Mouse (Mus musculus): ENCODE measurements around the gene Fgfr2. TPM values are rescaled to one million over a fixed set of nuclear protein-coding genes. Genes with fewer than 3 reads are reported as not detected.
"Not testable (repeated sequence)": the region's sequence is repeated elsewhere in the genome, so short reads cannot be mapped to it uniquely, and the experiment has no call there.

The Fgfr2 gene
- polyA plus RNA-seq, 1 experiment from 2014 or later = 20.3 TPM

DNA sequence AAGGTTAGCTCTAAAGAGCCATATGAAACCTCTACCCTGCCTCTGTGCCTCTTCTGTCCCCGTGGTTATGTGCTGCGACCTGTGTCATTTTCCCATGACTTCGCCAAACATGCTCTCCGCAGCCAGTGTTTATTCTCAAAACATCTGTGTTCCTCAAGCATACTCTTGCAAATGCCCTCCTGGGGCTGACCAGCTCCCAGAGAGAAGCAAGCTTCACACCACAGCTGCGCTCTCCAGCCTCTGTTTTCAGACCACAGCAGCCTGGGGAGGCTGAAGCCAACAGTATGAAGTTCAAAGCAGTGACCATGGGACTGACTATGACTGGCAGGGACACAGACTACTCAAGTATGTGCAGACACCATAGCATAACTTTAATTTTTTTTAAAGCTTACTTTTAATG is 616.9 kb downstream of the Fgfr2 start:
- Histone ChIP-seq H3K4me1 (ENCODE audit: control insufficient read depth, insufficient read depth, low read length) (peaks cover 5% of the 10 kb centered on the region), H3K9ac (ENCODE audit: low read length) (no peak overlapping the region), H3K9me3 (replicated peaks; ENCODE audit: control insufficient read depth, low read length) (no peaks in the 10 kb centered on the region), H3K36me3 (ENCODE audit: control insufficient read depth, insufficient read depth) (no peaks in the 10 kb centered on the region), H3K27ac (ENCODE audit: low read length) (no peak overlapping the region), H3K4me3 (ENCODE audit: low read length) (no peak overlapping the region), H3K27me3 (ENCODE audit: control insufficient read depth, insufficient read depth, low read length) (no peaks in the 10 kb centered on the region), H3K4me2 (ENCODE audit: low read depth, low read length) (no peak overlapping the region)
- no peak for ATAC-seq (replicated peaks; ENCODE audit: extremely low read depth, insufficient read depth, low FRiP score)
- WGBS = 39% methylated on average over 5 of the region's 5 CpGs

DNA sequence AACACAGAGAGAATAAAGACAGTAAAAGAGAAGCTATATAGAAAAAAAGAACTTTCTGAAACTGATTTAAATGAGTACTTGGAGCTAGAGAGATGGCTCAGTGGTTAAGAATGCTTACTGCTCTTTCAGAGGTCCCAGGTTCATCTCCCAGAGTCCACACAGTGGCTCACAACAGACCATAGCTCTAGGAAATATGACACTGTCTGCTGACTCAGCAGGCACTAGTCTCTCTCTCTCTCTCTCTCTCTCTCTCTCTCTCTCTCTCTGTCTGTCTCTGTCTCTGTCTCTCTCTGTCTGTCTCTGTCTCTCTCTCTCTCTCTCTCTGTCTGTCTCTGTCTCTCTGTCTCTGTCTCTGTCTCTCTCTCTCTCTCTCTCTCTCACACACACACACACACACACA is 620.7 kb downstream of the Fgfr2 start:
- H3K4me1 ChIP-seq (ENCODE audit: control insufficient read depth, insufficient read depth, low read length); H3K4me3 ChIP-seq (ENCODE audit: low read length); H3K27me3 ChIP-seq (ENCODE audit: control insufficient read depth, insufficient read depth, low read length); H3K4me2 ChIP-seq (ENCODE audit: low read depth, low read length); H3K9ac ChIP-seq (ENCODE audit: low read length); H3K36me3 ChIP-seq (ENCODE audit: control insufficient read depth, insufficient read depth); ATAC-seq (replicated peaks; ENCODE audit: extremely low read depth, insufficient read depth, low FRiP score); H3K27ac ChIP-seq (ENCODE audit: low read length); H3K9me3 ChIP-seq (replicated peaks; ENCODE audit: control insufficient read depth, low read length): not testable (repeated sequence)

- no peak overlapping the region for H3K9ac ChIP-seq (ENCODE audit: low read length)
- H3K9me3 ChIP-seq (replicated peaks; ENCODE audit: control insufficient read depth, low read length) = no peaks in the 10 kb centered on the region
- H3K4me1 ChIP-seq (ENCODE audit: control insufficient read depth, insufficient read depth, low read length) = no peaks in the 10 kb centered on the region
- no peaks in the 10 kb centered on the region for H3K36me3 ChIP-seq (ENCODE audit: control insufficient read depth, insufficient read depth)
- H3K27ac ChIP-seq (ENCODE audit: low read length) = no peak overlapping the region
- H3K4me2 ChIP-seq (ENCODE audit: low read depth, low read length) = no peak overlapping the region
- 85% methylated on average over 3 of the region's 3 CpGs for WGBS
- no peaks in the 10 kb centered on the region for H3K27me3 ChIP-seq (ENCODE audit: control insufficient read depth, insufficient read depth, low read length)
- no peak overlapping the region for H3K4me3 ChIP-seq (ENCODE audit: low read length)
- ATAC-seq (replicated peaks; ENCODE audit: extremely low read depth, insufficient read depth, low FRiP score) = no peak
Observed at GRCm38 (mm10) chr7:132497142-132497541, 626.0 kb downstream of the Fgfr2 start.

- no peak for ATAC-seq (replicated peaks; ENCODE audit: extremely low read depth, insufficient read depth, low FRiP score)
- Histone ChIP-seq H3K27ac (ENCODE audit: low read length) (no peak overlapping the region), H3K4me3 (ENCODE audit: low read length) (no peak overlapping the region), H3K27me3 (ENCODE audit: control insufficient read depth, insufficient read depth, low read length) (no peaks in the 10 kb centered on the region), H3K4me1 (ENCODE audit: control insufficient read depth, insufficient read depth, low read length) (no peaks in the 10 kb centered on the region), H3K9me3 (replicated peaks; ENCODE audit: control insufficient read depth, low read length) (no peaks in the 10 kb centered on the region), H3K36me3 (ENCODE audit: control insufficient read depth, insufficient read depth) (no peaks in the 10 kb centered on the region), H3K4me2 (ENCODE audit: low read depth, low read length) (no peak overlapping the region), H3K9ac (ENCODE audit: low read length) (no peak overlapping the region)
- WGBS = 44% methylated on average over 4 of the region's 4 CpGs
Observed at GRCm38 (mm10) chr7:132494263-132494662, 628.9 kb downstream of the Fgfr2 start.

GRCm38 (mm10) chr7:132493632-132494031 is 629.5 kb downstream of the Fgfr2 start:
- no peaks in the 10 kb centered on the region for H3K27me3 ChIP-seq (ENCODE audit: control insufficient read depth, insufficient read depth, low read length)
- ATAC-seq (replicated peaks; ENCODE audit: extremely low read depth, insufficient read depth, low FRiP score) = no peak
- H3K4me2 ChIP-seq (ENCODE audit: low read depth, low read length) = no peak overlapping the region
- H3K9ac ChIP-seq (ENCODE audit: low read length) = no peak overlapping the region
- no peaks in the 10 kb centered on the region for H3K9me3 ChIP-seq (replicated peaks; ENCODE audit: control insufficient read depth, low read length)
- no peak overlapping the region for H3K4me3 ChIP-seq (ENCODE audit: low read length)
- no peak overlapping the region for H3K27ac ChIP-seq (ENCODE audit: low read length)
- H3K36me3 ChIP-seq (ENCODE audit: control insufficient read depth, insufficient read depth) = no peaks in the 10 kb centered on the region
- no peaks in the 10 kb centered on the region for H3K4me1 ChIP-seq (ENCODE audit: control insufficient read depth, insufficient read depth, low read length)
- WGBS = 59% methylated on average over 3 of the region's 3 CpGs

- H3K9me3 ChIP-seq (replicated peaks; ENCODE audit: control insufficient read depth, low read length) = no peaks in the 10 kb centered on the region
- no peaks in the 10 kb centered on the region for H3K36me3 ChIP-seq (ENCODE audit: control insufficient read depth, insufficient read depth)
- no peak overlapping the region for H3K4me3 ChIP-seq (ENCODE audit: low read length)
- H3K9ac ChIP-seq (ENCODE audit: low read length) = no peak overlapping the region
- no peaks in the 10 kb centered on the region for H3K27me3 ChIP-seq (ENCODE audit: control insufficient read depth, insufficient read depth, low read length)
- H3K27ac ChIP-seq (ENCODE audit: low read length) = no peak overlapping the region
- no peak for ATAC-seq (replicated peaks; ENCODE audit: extremely low read depth, insufficient read depth, low FRiP score)
- no peaks in the 10 kb centered on the region for H3K4me1 ChIP-seq (ENCODE audit: control insufficient read depth, insufficient read depth, low read length)
- no peak overlapping the region for H3K4me2 ChIP-seq (ENCODE audit: low read depth, low read length)
- whole genome bisulfite sequencing = 87% methylated on average over 7 of the region's 7 CpGs
Observed at GRCm38 (mm10) chr7:132491902-132492301, 631.2 kb downstream of the Fgfr2 start.

GRCm38 (mm10) chr7:132487361-132487760 is 635.8 kb downstream of the Fgfr2 start:
- Histone ChIP-seq H3K4me2 (ENCODE audit: low read depth, low read length) (no peak overlapping the region), H3K4me1 (ENCODE audit: control insufficient read depth, insufficient read depth, low read length) (no peaks in the 10 kb centered on the region), H3K27me3 (ENCODE audit: control insufficient read depth, insufficient read depth, low read length) (no peaks in the 10 kb centered on the region), H3K36me3 (ENCODE audit: control insufficient read depth, insufficient read depth) (no peaks in the 10 kb centered on the region), H3K9me3 (replicated peaks; ENCODE audit: control insufficient read depth, low read length) (no peaks in the 10 kb centered on the region), H3K27ac (ENCODE audit: low read length) (no peak overlapping the region), H3K9ac (ENCODE audit: low read length) (no peak overlapping the region), H3K4me3 (ENCODE audit: low read length) (no peak overlapping the region)
- ATAC-seq (replicated peaks; ENCODE audit: extremely low read depth, insufficient read depth, low FRiP score) = no peak
- 45% methylated on average over 6 of the region's 6 CpGs for WGBS

GRCm38 (mm10) chr7:132486403-132487178 is 636.6 kb downstream of the Fgfr2 start:
- WGBS = 81% methylated on average over 9 of the region's 9 CpGs

GRCm38 (mm10) chr7:132484424-132484823 is 638.7 kb downstream of the Fgfr2 start:
- Histone ChIP-seq H3K27me3 (ENCODE audit: control insufficient read depth, insufficient read depth, low read length) (no peaks in the 10 kb centered on the region), H3K4me1 (ENCODE audit: control insufficient read depth, insufficient read depth, low read length) (no peaks in the 10 kb centered on the region)
- 58% methylated on average over 5 of the region's 5 CpGs for WGBS

More at GRCm38 (mm10) chr7:132486403-132487178, 636.6 kb downstream of the Fgfr2 start:
- no peaks in the 10 kb centered on the region for H3K27me3 ChIP-seq (ENCODE audit: control insufficient read depth, insufficient read depth, low read length)
- H3K36me3 ChIP-seq (ENCODE audit: control insufficient read depth, insufficient read depth) = no peaks in the 10 kb centered on the region
- no peak overlapping the region for H3K4me3 ChIP-seq (ENCODE audit: low read length)
- no peak overlapping the region for H3K27ac ChIP-seq (ENCODE audit: low read length)
- H3K9ac ChIP-seq (ENCODE audit: low read length) = no peak overlapping the region
- H3K4me1 ChIP-seq (ENCODE audit: control insufficient read depth, insufficient read depth, low read length) = no peaks in the 10 kb centered on the region
- no peak for ATAC-seq (replicated peaks; ENCODE audit: extremely low read depth, insufficient read depth, low FRiP score)
- H3K9me3 ChIP-seq (replicated peaks; ENCODE audit: control insufficient read depth, low read length) = no peaks in the 10 kb centered on the region
- H3K4me2 ChIP-seq (ENCODE audit: low read depth, low read length) = no peak overlapping the region

More at GRCm38 (mm10) chr7:132484424-132484823, 638.7 kb downstream of the Fgfr2 start:
- no peak overlapping the region for H3K27ac ChIP-seq (ENCODE audit: low read length)
- ATAC-seq (replicated peaks; ENCODE audit: extremely low read depth, insufficient read depth, low FRiP score) = no peak
- no peak overlapping the region for H3K4me2 ChIP-seq (ENCODE audit: low read depth, low read length)
- no peaks in the 10 kb centered on the region for H3K36me3 ChIP-seq (ENCODE audit: control insufficient read depth, insufficient read depth)
- H3K9me3 ChIP-seq (replicated peaks; ENCODE audit: control insufficient read depth, low read length) = no peaks in the 10 kb centered on the region
- H3K9ac ChIP-seq (ENCODE audit: low read length) = no peak overlapping the region
- no peak overlapping the region for H3K4me3 ChIP-seq (ENCODE audit: low read length)
